Mouse (Mus musculus) G1E (cell line): ENCODE measurements around the gene Slc5a2.

ENCODE experiments used
- CTCF ChIP-seq: IDR thresholded peaks from 2 replicates; pipeline ENCODE4 v1.5.1; 2012; ENCODE audit warnings: low read depth, low read length, inconsistent platforms, mixed read lengths
- GATA1 ChIP-seq: IDR thresholded peaks from 2 replicates; pipeline ENCODE4 v1.6.1; 2012; ENCODE audit warnings: borderline replicate concordance, low read length, inconsistent platforms, mixed read lengths
- GATA2 ChIP-seq: IDR thresholded peaks from 2 replicates; pipeline ENCODE4 v1.6.1; 2012; ENCODE audit warnings: low read depth, low read length, inconsistent platforms, borderline replicate concordance
- POLR2AphosphoS5 ChIP-seq: IDR thresholded peaks from 2 replicates; pipeline ENCODE4 v1.6.1; 2012; ENCODE audit warnings: low read depth, low read length, inconsistent platforms; ENCODE audit not compliant: insufficient replicate concordance
- TAL1 ChIP-seq: conservative IDR thresholded peaks from 2 replicates; pipeline ENCODE4 v1.6.1; 2012; ENCODE audit warnings: low read depth, low read length, inconsistent platforms, mixed read lengths

DNA sequence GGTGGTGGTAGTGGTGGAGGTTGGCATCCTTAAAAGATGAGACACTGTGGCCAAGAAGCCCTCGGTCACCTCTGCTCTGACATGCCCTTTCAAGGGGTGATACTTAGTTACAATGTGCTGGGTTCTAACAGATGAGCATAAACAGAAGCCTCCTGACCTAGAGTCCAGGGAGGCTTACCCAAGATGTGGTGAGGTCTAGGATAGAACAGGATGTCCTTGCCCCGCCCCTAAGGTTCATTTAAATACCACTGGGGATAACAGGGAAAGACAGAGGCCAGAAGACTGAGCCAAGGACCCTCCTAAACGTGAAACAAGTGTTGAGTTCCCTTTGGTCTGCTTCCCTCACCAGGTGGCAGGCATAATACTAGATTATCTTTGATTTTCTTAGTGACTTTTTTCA is 31.1 kb downstream of the Slc5a2 start:
- TF ChIP-seq CTCF: no peak
- TF ChIP-seq GATA1: no peak
- no peak for TF ChIP-seq POLR2AphosphoS5
- no peak for TF ChIP-seq GATA2
- no peak for TF ChIP-seq TAL1
